Mouse (Mus musculus): ENCODE measurements around the gene Edrf1. TPM values are rescaled to one million over a fixed set of nuclear protein-coding genes. Genes with fewer than 3 reads are reported as not detected.

Edrf1 gene
- total and polyA plus RNA-seq, 3 experiments = 5.7 to 18.3 (median 15.4) TPM

Other genes with a start within 250 kb of the Edrf1 start
- gene Tex36, start 35.4 kb upstream of the Edrf1 start, total RNA-seq (2021) = not detected
- not detected in 2 replicates for gene Tex36, start 35.4 kb upstream of the Edrf1 start, polyA plus RNA-seq (2012; rRNA removed)
- not detected for gene Mmp21, start 42.5 kb downstream of the Edrf1 start, total RNA-seq (2021)
- 0.10 TPM in 1 of 2 replicates, not detected in the other for gene Mmp21, start 42.5 kb downstream of the Edrf1 start, polyA plus RNA-seq (2012; rRNA removed)
- gene Bccip, start 71.8 kb downstream of the Edrf1 start, total RNA-seq (2021) = 10 to 100 TPM; 58.4 to 64.0 TPM
- gene Bccip, start 71.8 kb downstream of the Edrf1 start, polyA plus RNA-seq (2012; rRNA removed) = 9.4 and 10.1 TPM in 2 replicates
- gene Uros, start 72.5 kb downstream of the Edrf1 start, total RNA-seq (2021) = 10 to 100 TPM; 17.0 to 18.6 TPM
- 14.6 and 18.2 TPM in 2 replicates for gene Uros, start 72.5 kb downstream of the Edrf1 start, polyA plus RNA-seq (2012; rRNA removed)
- gene Fank1, start 139.3 kb downstream of the Edrf1 start, total RNA-seq (2021) = under 1 TPM in 1 of 2 experiments, not detected in 1; 0.24 TPM
- 0.10 and 0.15 TPM in 2 replicates for gene Fank1, start 139.3 kb downstream of the Edrf1 start, polyA plus RNA-seq (2012; rRNA removed)
- gene Dhx32, start 145.2 kb downstream of the Edrf1 start, total RNA-seq (2021) = 10 to 100 TPM; 56.8 to 71.2 TPM
- gene Dhx32, start 145.2 kb downstream of the Edrf1 start, polyA plus RNA-seq (2012; rRNA removed) = 20.7 and 21.9 TPM in 2 replicates